Mouse (Mus musculus) neural tube, embryonic 11.5 days (tissue): ENCODE measurements at regions not wholly inside any gene's neighbourhood (a gene's known extent, or its start where the extent isn't known, plus 50 kb on each side); places are given as distances from the start of the nearest gene placed in this dataset.

Experiments
- ATAC-seq: fragments of 200-750 bp; cut with Nextera tagmentation; 2 replicates; pipeline ENCODE4 v1.8.0; 2017; ENCODE audit warnings: moderate number of reproducible peaks, mild to moderate bottlenecking, moderate TSS enrichment, moderate library complexity; ENCODE audit not compliant: insufficient read depth, low FRiP score, low TSS enrichment
- DNase-seq: peaks from one replicate; pipeline ENCODE4 v3.0.0-alpha.2; 2015; ENCODE audit warnings: low spot score
- H3K27ac ChIP-seq: fragments of 300-500 bp; sonication (generic); 2 replicates; pipeline ENCODE4 v1.5.1; 2014; ENCODE audit warnings: low read depth, mild to moderate bottlenecking, low read length
- H3K27me3 ChIP-seq: fragments of 300-500 bp; sonication (generic); 2 replicates; pipeline ENCODE4 v1.6.1; 2014; ENCODE audit warnings: mild to moderate bottlenecking, low read length, mixed read lengths; ENCODE audit not compliant: control insufficient read depth, insufficient read depth
- H3K36me3 ChIP-seq: fragments of 300-500 bp; sonication (generic); 2 replicates; pipeline ENCODE4 v1.6.1; 2014; ENCODE audit warnings: mild to moderate bottlenecking, low read length, moderate library complexity, mixed read lengths; ENCODE audit not compliant: control insufficient read depth, insufficient read depth
- H3K4me1 ChIP-seq: fragments of 300-500 bp; sonication (generic); 2 replicates; pipeline ENCODE4 v1.6.1; 2014; ENCODE audit warnings: low read length, mixed read lengths; ENCODE audit not compliant: control insufficient read depth, insufficient read depth
- H3K4me2 ChIP-seq: fragments of 300-500 bp; sonication (generic); 2 replicates; pipeline ENCODE4 v1.6.1; 2014; ENCODE audit warnings: low read depth, mild to moderate bottlenecking, moderate library complexity
- H3K4me3 ChIP-seq: fragments of 300-500 bp; sonication (generic); 2 replicates; pipeline ENCODE4 v1.5.1; 2014; ENCODE audit warnings: low read depth, low read length
- H3K9ac ChIP-seq: fragments of 300-500 bp; sonication (generic); 2 replicates; pipeline ENCODE4 v1.6.1; 2014; ENCODE audit warnings: mild to moderate bottlenecking, low read length
- H3K9me3 ChIP-seq: fragments of 300-500 bp; sonication (generic); 2 replicates; pipeline ENCODE4 v1.6.1; 2016; ENCODE audit warnings: low read length; ENCODE audit not compliant: control insufficient read depth
- WGBS: fragments of 180-500 bp; shearing (Covaris S2); extraction: QIAGEN DNeasy Blood & Tissue Kit; methylation state at CpG from one replicate; pipeline ENCODE4 v1.1.7; 2014; 5-methylcytosine and 5-hydroxymethylcytosine counted together

- no peaks in the 10 kb centered on the region for H3K4me1 ChIP-seq
- no peaks in the 10 kb centered on the region for H3K27me3 ChIP-seq
- ATAC-seq, result no peak
- H3K4me3 ChIP-seq, result no peak overlapping the region
- no peaks in the 10 kb centered on the region for H3K9me3 ChIP-seq
- no peak overlapping the region for H3K4me2 ChIP-seq
- H3K36me3 ChIP-seq, result no peaks in the 10 kb centered on the region
- no peak overlapping the region for H3K9ac ChIP-seq
- no peak overlapping the region for H3K27ac ChIP-seq
- peak; percentile 53 for DNase-seq
- 51% methylated on average over 12 of the region's 12 CpGs for WGBS
Observed at GRCm38 (mm10) chr11:56116553-56117232, 75.9 kb upstream of the Nmur2 start.

- Histone ChIP-seq H3K4me3 (no peak overlapping the region), H3K4me2 (no peak overlapping the region), H3K27me3 (no peaks in the 10 kb centered on the region), H3K27ac (no peak overlapping the region), H3K36me3 (no peaks in the 10 kb centered on the region), H3K4me1 (no peaks in the 10 kb centered on the region), H3K9me3 (no peaks in the 10 kb centered on the region), H3K9ac (no peak overlapping the region)
- ATAC-seq (no peak), DNase-seq (peak; percentile 87)
- WGBS, result 25% methylated on average over 3 of the region's 3 CpGs
Observed at GRCm38 (mm10) chr11:56107929-56108328, 67.1 kb upstream of the Nmur2 start.

- Histone ChIP-seq H3K27me3 (no peaks in the 10 kb centered on the region), H3K36me3 (no peaks in the 10 kb centered on the region), H3K4me3 (no peak overlapping the region), H3K9ac (no peak overlapping the region), H3K9me3 (no peaks in the 10 kb centered on the region), H3K4me1 (no peaks in the 10 kb centered on the region), H3K27ac (no peak overlapping the region), H3K4me2 (no peak overlapping the region)
- WGBS, result 47% methylated on average over 4 of the region's 4 CpGs
- DNase-seq (peak; percentile 28), ATAC-seq (no peak)
Observed at GRCm38 (mm10) chr11:56105632-56106031, 64.8 kb upstream of the Nmur2 start.

- no peak for ATAC-seq
- no peaks in the 10 kb centered on the region for H3K9me3 ChIP-seq
- no peak overlapping the region for H3K9ac ChIP-seq
- DNase-seq, result no peak
- no peaks in the 10 kb centered on the region for H3K4me1 ChIP-seq
- no peak overlapping the region for H3K4me2 ChIP-seq
- no peak overlapping the region for H3K4me3 ChIP-seq
- H3K27ac ChIP-seq, result no peak overlapping the region
- H3K27me3 ChIP-seq, result no peaks in the 10 kb centered on the region
- 50% methylated on average over 2 of the region's 2 CpGs for WGBS
- H3K36me3 ChIP-seq, result no peaks in the 10 kb centered on the region
Observed at GRCm38 (mm10) chr11:56092891-56093290, 52.1 kb upstream of the Nmur2 start.
